Mouse (Mus musculus) intestine, postnatal 0 days (tissue): ENCODE data around the gene Sulf2. TPM values are rescaled to one million over a fixed set of nuclear protein-coding genes. Genes with fewer than 3 reads are reported as not detected.

Source experiments
- ATAC-seq: fragments of 200-750 bp; cut with Nextera tagmentation; 2 replicates; pipeline ENCODE4 v1.8.0; 2017; ENCODE audit warnings: mild to moderate bottlenecking, moderate TSS enrichment, moderate library complexity
- H3K27ac ChIP-seq: fragments of 300-500 bp; sonication (generic); 2 replicates; pipeline ENCODE4 v1.5.1; 2014; ENCODE audit warnings: mild to moderate bottlenecking, low read depth, low read length, moderate library complexity
- H3K27me3 ChIP-seq: fragments of 300-500 bp; sonication (generic); replicated peaks from 2 replicates; pipeline ENCODE4 v1.6.1; 2014; ENCODE audit warnings: low read length, mixed read lengths; ENCODE audit not compliant: control insufficient read depth, insufficient read depth
- H3K36me3 ChIP-seq: fragments of 300-500 bp; sonication (generic); 2 replicates; pipeline ENCODE4 v1.6.1; 2014; ENCODE audit warnings: mild to moderate bottlenecking, moderate library complexity; ENCODE audit not compliant: control insufficient read depth, insufficient read depth
- H3K4me1 ChIP-seq: fragments of 300-500 bp; sonication (generic); replicated peaks from 2 replicates; pipeline ENCODE4 v1.6.1; 2014; ENCODE audit warnings: antibody characterized with exemption, low read length, mixed read lengths; ENCODE audit not compliant: control insufficient read depth, insufficient read depth
- H3K4me2 ChIP-seq: fragments of 300-500 bp; sonication (generic); replicated peaks from 2 replicates; pipeline ENCODE4 v1.6.1; 2014; ENCODE audit warnings: low read depth, mild to moderate bottlenecking, moderate library complexity
- H3K4me3 ChIP-seq: fragments of 300-500 bp; sonication (generic); 2 replicates; pipeline ENCODE4 v1.5.1; 2014; ENCODE audit warnings: low read depth, low read length
- H3K9ac ChIP-seq: fragments of 300-500 bp; sonication (generic); 2 replicates; pipeline ENCODE4 v1.6.1; 2014; ENCODE audit warnings: mild to moderate bottlenecking, low read depth, low read length
- H3K9me3 ChIP-seq: fragments of 300-500 bp; sonication (generic); 2 replicates; pipeline ENCODE4 v1.6.1; 2016; ENCODE audit warnings: mixed run types; ENCODE audit not compliant: control insufficient read depth
- CTCF ChIP-seq: sonication (generic); IDR thresholded peaks from 2 replicates; pipeline ENCODE4 v1.5.1; 2016; ENCODE audit warnings: low read depth, mild to moderate bottlenecking, control low read depth, antibody characterized with exemption, moderate library complexity
- WGBS: fragments of 180-500 bp; shearing (Covaris S2); extraction: QIAGEN DNeasy Blood & Tissue Kit; methylation state at CpG from one replicate; pipeline ENCODE4 v1.1.7; 2014; 5-methylcytosine and 5-hydroxymethylcytosine counted together
- polyA plus RNA-seq: library from polyadenylated mRNA; unstranded; fragments of >200 nt; fragmentation: Nextera tagmentation; extraction: Ambion mirVana; gene quantifications from 2 replicates; pipeline ENCODE4 v1.2.1, GENCODE M21; 2015

Gene Sulf2
- polyA plus RNA-seq, 1 experiment from 2014 or later, result 66.4 TPM

DNA sequence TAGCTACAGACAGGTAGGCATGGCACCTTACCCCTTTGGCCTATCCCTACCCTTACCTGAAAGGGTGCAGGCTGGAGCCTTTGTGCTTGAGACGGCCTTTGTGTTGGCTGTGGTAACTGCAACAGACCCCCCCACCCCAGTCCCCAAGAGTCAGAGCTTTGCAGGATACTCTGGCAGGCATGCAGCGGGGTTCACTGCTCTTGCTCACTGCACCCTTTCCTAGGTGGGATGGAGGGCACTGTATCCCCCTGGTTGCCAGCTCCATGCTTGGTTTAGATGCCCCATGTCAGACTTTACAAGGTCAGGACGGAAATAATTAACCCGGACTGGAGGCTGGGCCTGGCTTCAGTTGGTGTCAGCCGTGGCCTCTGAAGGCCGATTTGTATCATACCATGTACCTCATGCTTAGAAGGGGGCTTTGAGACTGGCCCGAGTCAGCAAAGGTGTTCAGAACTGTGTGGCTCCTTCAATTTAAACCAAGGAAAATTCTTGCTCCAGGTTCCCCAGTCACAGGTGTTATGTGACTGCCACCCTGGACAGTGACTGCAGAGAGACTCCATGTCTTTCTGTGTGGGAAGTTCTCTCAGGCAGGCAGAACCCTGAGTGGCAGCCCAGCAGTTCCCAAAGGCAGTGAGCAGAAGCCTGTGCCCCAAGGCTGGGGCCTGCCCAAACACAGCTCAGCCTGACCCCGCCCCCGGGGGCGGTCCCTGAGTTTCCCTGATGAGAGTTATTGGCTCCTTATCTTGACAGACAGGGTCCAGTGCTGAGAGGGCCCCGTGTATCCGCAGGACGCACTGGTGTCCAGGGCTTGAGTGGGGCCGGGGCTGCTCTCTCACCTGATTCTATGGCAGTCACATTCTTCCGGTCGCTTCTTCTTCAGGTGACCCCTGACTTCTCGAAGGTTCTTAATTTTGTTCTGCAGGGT is 75.2 kb downstream of the Sulf2 start:
- Histone ChIP-seq H3K27ac (no peak overlapping the region), H3K4me3 (no peak overlapping the region), H3K4me2 (peak overlapping the region; percentile 37), H3K36me3 (peaks cover 55% of the 10 kb centered on the region), H3K27me3 (no peaks in the 10 kb centered on the region), H3K4me1 (peaks cover 4% of the 10 kb centered on the region; the same call in 1 of the 2 replicates), H3K9me3 (no peaks in the 10 kb centered on the region), H3K9ac (no peak overlapping the region)
- peak; percentile 39; the same call in 1 of the 2 replicates for ATAC-seq
- no peak for TF ChIP-seq CTCF
- 38% methylated on average over 17 of the region's 17 CpGs for WGBS

DNA sequence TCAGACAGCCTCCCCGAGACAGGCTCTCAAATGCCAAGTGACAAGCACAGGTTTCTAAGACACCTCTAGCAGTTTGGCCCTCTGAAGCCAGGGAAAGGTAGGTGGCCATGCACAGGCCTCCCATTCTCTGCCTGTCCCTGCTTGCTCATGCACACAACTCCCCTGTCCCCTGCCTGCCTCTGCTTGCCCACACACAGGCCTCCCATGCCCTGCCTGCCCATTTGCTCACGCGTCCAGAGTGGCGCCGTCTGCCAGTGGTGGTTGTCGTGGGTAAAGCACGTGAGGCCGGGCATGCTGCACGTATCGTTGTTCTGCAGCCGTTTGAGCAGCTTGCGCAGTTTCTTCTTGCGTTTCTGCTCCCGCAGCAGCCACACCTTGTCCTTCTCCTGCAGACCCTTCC is 76.2 kb downstream of the Sulf2 start:
- Histone ChIP-seq H3K36me3 (peaks cover 53% of the 10 kb centered on the region; the same call in 1 of the 2 replicates), H3K4me2 (no peak overlapping the region), H3K9ac (no peak overlapping the region), H3K9me3 (no peaks in the 10 kb centered on the region), H3K4me1 (peaks cover 4% of the 10 kb centered on the region; the same call in 1 of the 2 replicates), H3K4me3 (no peak overlapping the region), H3K27me3 (no peaks in the 10 kb centered on the region), H3K27ac (no peak overlapping the region)
- no peak for TF ChIP-seq CTCF
- no peak for ATAC-seq
- 90% methylated on average over 14 of the region's 14 CpGs for WGBS

DNA sequence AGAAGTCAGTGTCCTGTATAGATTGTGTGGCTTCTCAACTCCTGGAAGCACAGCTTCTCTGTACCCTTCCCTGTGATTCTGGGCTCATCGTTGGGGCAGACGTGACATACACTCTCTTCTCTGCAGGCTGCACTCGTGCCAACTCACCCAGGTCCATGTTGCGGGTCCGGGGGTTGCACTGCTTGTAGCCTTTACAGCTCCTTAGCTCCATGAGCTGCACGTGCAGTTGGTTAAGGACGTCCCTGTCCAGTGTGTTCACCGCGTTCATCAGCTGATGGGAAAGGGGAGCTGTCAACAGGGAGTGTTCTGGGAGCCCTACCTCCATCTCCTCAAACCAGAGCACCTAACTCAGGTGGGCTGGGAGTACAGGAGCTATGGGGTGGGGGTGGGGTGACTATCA is 78.1 kb downstream of the Sulf2 start:
- H3K4me3 ChIP-seq, result no peak overlapping the region
- no peak overlapping the region for H3K4me2 ChIP-seq
- 90% methylated on average over 9 of the region's 9 CpGs for WGBS
- no peaks in the 10 kb centered on the region for H3K27me3 ChIP-seq
- H3K9me3 ChIP-seq, result no peaks in the 10 kb centered on the region
- H3K4me1 ChIP-seq, result peaks cover 4% of the 10 kb centered on the region; the same call in 1 of the 2 replicates
- H3K27ac ChIP-seq, result no peak overlapping the region
- H3K36me3 ChIP-seq, result peaks cover 53% of the 10 kb centered on the region
- no peak for TF ChIP-seq CTCF
- no peak for ATAC-seq
- H3K9ac ChIP-seq, result no peak overlapping the region

DNA sequence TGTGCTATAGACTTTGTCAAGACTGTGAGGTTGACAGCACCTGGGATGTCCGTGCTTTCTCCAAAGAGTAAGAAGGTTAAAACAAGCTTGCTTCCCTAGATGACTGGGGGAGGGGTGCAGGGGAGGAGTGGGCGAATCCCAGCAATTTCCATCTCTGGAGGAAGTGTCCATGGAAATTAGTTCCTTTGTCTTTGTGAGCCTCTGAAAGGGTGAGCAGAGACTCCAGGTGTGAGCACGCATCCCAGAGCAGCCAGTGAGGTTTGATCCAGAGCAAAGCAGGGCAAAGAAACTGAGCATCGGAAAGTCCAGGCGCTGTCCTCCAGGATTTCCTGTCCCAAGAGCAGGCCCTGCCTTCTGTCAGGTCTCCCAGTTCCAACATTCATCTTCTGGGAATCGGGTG is 81.1 kb downstream of the Sulf2 start:
- no peak for TF ChIP-seq CTCF
- H3K27ac ChIP-seq, result no peak overlapping the region
- ATAC-seq, result no peak
- no peaks in the 10 kb centered on the region for H3K4me1 ChIP-seq
- no peaks in the 10 kb centered on the region for H3K9me3 ChIP-seq
- H3K27me3 ChIP-seq, result no peaks in the 10 kb centered on the region
- H3K9ac ChIP-seq, result no peak overlapping the region
- WGBS, result 60% methylated on average over 6 of the region's 6 CpGs
- no peak overlapping the region for H3K4me2 ChIP-seq
- H3K4me3 ChIP-seq, result no peak overlapping the region
- H3K36me3 ChIP-seq, result peaks cover 65% of the 10 kb centered on the region

DNA sequence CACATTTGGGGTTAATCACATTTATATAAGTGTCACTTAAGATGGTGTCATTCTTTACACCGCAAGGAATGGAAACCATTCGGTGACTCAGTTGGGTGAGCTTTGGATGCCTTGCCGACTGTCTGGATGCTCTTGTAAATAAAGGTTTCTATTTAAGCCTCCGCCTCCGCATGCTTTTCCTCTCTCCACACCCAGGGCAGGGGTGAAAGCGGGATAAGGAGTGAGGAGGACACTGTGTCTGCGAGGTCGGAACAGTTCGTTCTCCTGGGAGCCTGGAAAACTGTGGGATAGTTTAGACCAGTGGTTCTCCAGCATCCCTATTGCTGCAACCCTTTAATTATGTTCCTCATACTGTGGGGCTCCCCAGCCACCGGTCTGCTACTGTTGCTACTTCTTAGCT is 82.4 kb downstream of the Sulf2 start:
- no peak for ATAC-seq
- Histone ChIP-seq H3K27me3 (no peaks in the 10 kb centered on the region), H3K9ac (no peak overlapping the region), H3K4me1 (no peaks in the 10 kb centered on the region), H3K27ac (no peak overlapping the region), H3K4me2 (no peak overlapping the region), H3K4me3 (no peak overlapping the region), H3K36me3 (peaks cover 68% of the 10 kb centered on the region), H3K9me3 (no peaks in the 10 kb centered on the region)
- TF ChIP-seq CTCF, result no peak
- 72% methylated on average over 10 of the region's 10 CpGs for WGBS

DNA sequence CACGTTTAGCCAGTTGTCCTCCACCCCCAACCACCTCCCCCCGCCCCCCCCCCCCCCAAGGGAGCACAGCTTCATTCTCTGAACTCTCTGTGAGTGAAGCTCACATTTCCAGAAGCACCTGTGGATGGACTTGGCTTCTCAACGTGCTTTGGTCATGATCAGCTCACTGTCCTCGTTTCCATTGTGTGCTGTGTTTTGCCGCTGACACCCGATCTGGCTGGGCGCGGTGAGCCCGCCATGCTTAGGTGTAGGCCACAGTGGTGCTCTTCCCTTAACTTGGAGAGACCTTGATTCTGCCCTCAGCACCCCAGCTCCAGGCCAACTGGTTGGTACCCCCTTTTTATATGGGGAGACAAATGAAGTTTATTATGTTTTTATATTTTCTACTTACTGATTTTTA is 83.6 kb downstream of the Sulf2 start:
- Histone ChIP-seq H3K27ac (no peak overlapping the region), H3K4me2 (no peak overlapping the region), H3K9me3 (no peaks in the 10 kb centered on the region), H3K27me3 (no peaks in the 10 kb centered on the region), H3K4me1 (no peaks in the 10 kb centered on the region), H3K9ac (no peak overlapping the region), H3K4me3 (no peak overlapping the region), H3K36me3 (peaks cover 67% of the 10 kb centered on the region)
- 84% methylated on average over 9 of the region's 9 CpGs for WGBS
- no peak for ATAC-seq
- TF ChIP-seq CTCF, result no peak
